Mouse (Mus musculus) macrophage (primary cell): Measurements from ENCODE around the gene Ccdc148. TPM values are rescaled to one million over a fixed set of nuclear protein-coding genes. Genes with fewer than 3 reads are reported as not detected.

Source experiments
- H3K27ac ChIP-seq: fragments of 350-480 bp; formaldehyde crosslinking; 2 replicates; pipeline ENCODE4 v1.9.0; 2021
- H3K36me3 ChIP-seq: fragments of 350-480 bp; formaldehyde crosslinking; 2 replicates; pipeline ENCODE4 v1.9.0; 2021; ENCODE audit errors: inconsistent target
- H3K4me3 ChIP-seq: fragments of 350-480 bp; formaldehyde crosslinking; 2 replicates; pipeline ENCODE4 v1.9.0; 2021; ENCODE audit errors: inconsistent target
- H3K79me2 ChIP-seq: fragments of 350-480 bp; formaldehyde crosslinking; 2 replicates; pipeline ENCODE4 v1.9.0; 2021; ENCODE audit errors: inconsistent target
- WGBS: methylation state at CpG from one replicate; pipeline ENCODE4 v1.1.7; 2026; ENCODE audit warnings: inconsistent platforms; ENCODE audit not compliant: missing documents; 5-methylcytosine and 5-hydroxymethylcytosine counted together
- polyA plus RNA-seq: library from polyadenylated mRNA; stranded (reverse); fragments of 250-400 nt; gene quantifications from 3 replicates; pipeline ENCODE4 v1.2.4, GENCODE M21; 2018; ENCODE audit warnings: inconsistent platforms

The Ccdc148 gene
- polyA plus RNA-seq, 1 experiment from 2014 or later, result 14.4 TPM

- 93% methylated on average over 3 of the region's 3 CpGs for WGBS
- Histone ChIP-seq H3K4me3 (no peak overlapping the region), H3K79me2 (no peaks in the 10 kb centered on the region), H3K36me3 (no peaks in the 10 kb centered on the region), H3K27ac (no peak overlapping the region)
Observed at GRCm38 (mm10) chr2:58841021-58841420, 319.5 kb downstream of the Ccdc148 start.

- Histone ChIP-seq H3K36me3 (no peaks in the 10 kb centered on the region), H3K27ac (no peak overlapping the region), H3K4me3 (no peak overlapping the region), H3K79me2 (no peaks in the 10 kb centered on the region)
- 98% methylated on average over 20 of the region's 20 CpGs for WGBS
Observed at GRCm38 (mm10) chr2:58832253-58832980, 328.1 kb downstream of the Ccdc148 start.

GRCm38 (mm10) chr2:58829981-58830742, 330.3 kb downstream of the Ccdc148 start:
- H3K36me3 ChIP-seq, result no peaks in the 10 kb centered on the region
- H3K79me2 ChIP-seq, result no peaks in the 10 kb centered on the region
- no peak overlapping the region for H3K27ac ChIP-seq
- H3K4me3 ChIP-seq, result no peak overlapping the region
- WGBS, result 66% methylated on average over 7 of the region's 7 CpGs

- Histone ChIP-seq H3K27ac (no peak overlapping the region), H3K4me3 (no peak overlapping the region), H3K79me2 (no peaks in the 10 kb centered on the region), H3K36me3 (no peaks in the 10 kb centered on the region)
- 82% methylated on average over 2 of the region's 3 CpGs for WGBS
Observed at GRCm38 (mm10) chr2:58828910-58829600, 331.4 kb downstream of the Ccdc148 start.

- 62% methylated on average over 2 of the region's 2 CpGs for WGBS
Observed at GRCm38 (mm10) chr2:58812941-58813340, 347.5 kb downstream of the Ccdc148 start.

GRCm38 (mm10) chr2:58799623-58800022, 360.9 kb downstream of the Ccdc148 start:
- Histone ChIP-seq H3K36me3 (no peaks in the 10 kb centered on the region), H3K79me2 (no peaks in the 10 kb centered on the region), H3K27ac (no peak overlapping the region), H3K4me3 (no peak overlapping the region)
- 72% methylated on average over 5 of the region's 5 CpGs for WGBS

More at GRCm38 (mm10) chr2:58812941-58813340, 347.5 kb downstream of the Ccdc148 start:
- H3K27ac ChIP-seq, result no peak overlapping the region
- H3K79me2 ChIP-seq, result no peaks in the 10 kb centered on the region
- H3K4me3 ChIP-seq, result no peak overlapping the region
- H3K36me3 ChIP-seq, result no peaks in the 10 kb centered on the region

GRCm38 (mm10) chr2:58799126-58799525, 361.4 kb downstream of the Ccdc148 start:
- no peaks in the 10 kb centered on the region for H3K79me2 ChIP-seq
- no peak overlapping the region for H3K4me3 ChIP-seq
- no peak overlapping the region for H3K27ac ChIP-seq
- H3K36me3 ChIP-seq, result no peaks in the 10 kb centered on the region
- WGBS, result 79% methylated on average over 9 of the region's 9 CpGs

GRCm38 (mm10) chr2:58797506-58797905, 363.0 kb downstream of the Ccdc148 start:
- H3K4me3 ChIP-seq, result no peak overlapping the region
- WGBS, result 95% methylated on average over 4 of the region's 4 CpGs
- H3K36me3 ChIP-seq, result no peaks in the 10 kb centered on the region
- H3K27ac ChIP-seq, result no peak overlapping the region
- H3K79me2 ChIP-seq, result no peaks in the 10 kb centered on the region

- Histone ChIP-seq H3K4me3 (no peak overlapping the region), H3K36me3 (no peaks in the 10 kb centered on the region), H3K27ac (no peak overlapping the region), H3K79me2 (no peaks in the 10 kb centered on the region)
- WGBS, result 89% methylated on average over 5 of the region's 5 CpGs
Observed at GRCm38 (mm10) chr2:58795432-58795831, 365.1 kb downstream of the Ccdc148 start.

GRCm38 (mm10) chr2:58794489-58794888, 366.0 kb downstream of the Ccdc148 start:
- 96% methylated on average over 15 of the region's 15 CpGs for WGBS
- Histone ChIP-seq H3K79me2 (no peaks in the 10 kb centered on the region), H3K4me3 (no peak overlapping the region), H3K36me3 (no peaks in the 10 kb centered on the region), H3K27ac (no peak overlapping the region)

- no peak overlapping the region for H3K4me3 ChIP-seq
- H3K36me3 ChIP-seq, result no peaks in the 10 kb centered on the region
- no peaks in the 10 kb centered on the region for H3K79me2 ChIP-seq
- WGBS, result 90% methylated on average over 4 of the region's 4 CpGs
- no peak overlapping the region for H3K27ac ChIP-seq
Observed at GRCm38 (mm10) chr2:58790361-58790760, 370.1 kb downstream of the Ccdc148 start.

GRCm38 (mm10) chr2:58789934-58790333, 370.5 kb downstream of the Ccdc148 start:
- H3K36me3 ChIP-seq, result no peaks in the 10 kb centered on the region
- WGBS, result 88% methylated on average over 7 of the region's 7 CpGs
- H3K27ac ChIP-seq, result no peak overlapping the region
- no peak overlapping the region for H3K4me3 ChIP-seq
- no peaks in the 10 kb centered on the region for H3K79me2 ChIP-seq

- 88% methylated on average over 7 of the region's 7 CpGs for WGBS
- Histone ChIP-seq H3K79me2 (no peaks in the 10 kb centered on the region), H3K36me3 (no peaks in the 10 kb centered on the region), H3K27ac (no peak overlapping the region), H3K4me3 (no peak overlapping the region)
Observed at GRCm38 (mm10) chr2:58787360-58787759, 373.1 kb downstream of the Ccdc148 start.

GRCm38 (mm10) chr2:58786681-58787080, 373.8 kb downstream of the Ccdc148 start:
- no peak overlapping the region for H3K4me3 ChIP-seq
- H3K79me2 ChIP-seq, result no peaks in the 10 kb centered on the region
- H3K36me3 ChIP-seq, result no peaks in the 10 kb centered on the region
- WGBS, result 88% methylated on average over 8 of the region's 8 CpGs
- no peak overlapping the region for H3K27ac ChIP-seq

GRCm38 (mm10) chr2:58786177-58786576, 374.3 kb downstream of the Ccdc148 start:
- H3K79me2 ChIP-seq, result no peaks in the 10 kb centered on the region
- 95% methylated on average over 3 of the region's 3 CpGs for WGBS
- no peak overlapping the region for H3K27ac ChIP-seq
- H3K4me3 ChIP-seq, result no peak overlapping the region
- no peaks in the 10 kb centered on the region for H3K36me3 ChIP-seq
